Mouse (Mus musculus): ENCODE measurements around the gene Tmem230.
"Not testable (repeated sequence)": the region's sequence is repeated elsewhere in the genome, so short reads cannot be mapped to it uniquely, and the experiment has no call there.

Tmem230 gene

DNA sequence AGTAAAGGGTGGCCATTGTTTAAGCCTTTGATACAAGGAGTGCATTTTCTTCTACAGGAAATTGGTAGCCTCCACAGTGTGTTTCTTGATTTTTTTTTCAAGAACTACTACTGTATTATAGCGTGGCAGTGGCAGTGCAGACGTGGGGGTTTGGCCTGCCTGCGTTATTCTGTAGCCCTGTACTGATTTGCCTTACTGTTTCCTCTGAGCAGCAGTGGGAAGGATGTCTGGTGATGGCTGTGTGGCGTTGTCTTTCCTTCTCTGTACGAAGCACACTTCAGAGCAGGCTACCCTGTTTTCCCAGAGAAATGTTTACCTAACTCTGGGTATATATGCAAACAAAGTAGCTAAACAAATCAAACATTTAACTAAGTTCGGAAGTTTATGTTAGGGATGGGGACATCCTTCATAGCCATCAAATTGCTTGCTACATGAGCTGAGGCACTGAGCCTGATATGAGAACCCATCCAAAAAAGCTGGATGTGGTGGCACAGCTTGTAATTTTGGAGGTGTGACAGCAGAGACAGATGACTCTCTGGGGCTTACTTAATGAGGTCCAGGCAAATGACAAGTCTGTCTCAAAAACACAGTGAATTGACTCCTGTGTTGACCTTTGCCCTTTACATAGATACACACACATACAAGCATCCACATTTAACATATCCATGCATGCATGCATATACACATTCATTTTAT, 25.2 kb upstream of the Tmem230 start:
- no peak for DNase-seq

DNA sequence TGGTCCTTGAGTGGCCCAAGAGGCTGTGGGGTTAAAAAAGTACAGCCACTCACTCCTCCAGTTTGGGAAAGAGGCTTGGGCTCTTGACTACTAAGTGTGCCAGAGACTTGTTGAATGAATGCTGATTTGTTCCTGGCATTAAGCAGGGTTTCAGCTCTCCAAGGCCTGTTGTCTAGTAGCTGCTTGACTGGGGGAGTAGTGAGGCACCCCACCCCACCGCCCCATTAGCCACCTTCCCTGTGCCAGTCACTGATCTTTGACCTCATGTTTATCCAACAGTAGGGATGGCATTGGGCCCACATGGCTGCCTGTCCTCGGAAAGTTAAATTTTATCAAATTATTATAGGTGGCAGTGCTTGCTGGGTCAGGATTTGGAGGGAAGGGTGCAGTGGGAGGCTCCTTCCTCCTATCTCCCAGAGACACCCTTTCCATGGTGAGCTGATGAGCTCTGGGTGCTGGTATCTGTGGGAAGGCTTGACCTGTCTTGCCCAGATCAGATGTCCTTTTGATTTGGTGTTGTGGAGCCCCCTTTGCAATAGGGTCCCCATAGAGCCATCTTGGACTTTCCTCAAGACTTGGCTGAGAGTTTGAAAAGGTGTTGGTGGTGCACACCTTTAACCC, 22.8 kb upstream of the Tmem230 start:
- DNase-seq, result no peak

DNA sequence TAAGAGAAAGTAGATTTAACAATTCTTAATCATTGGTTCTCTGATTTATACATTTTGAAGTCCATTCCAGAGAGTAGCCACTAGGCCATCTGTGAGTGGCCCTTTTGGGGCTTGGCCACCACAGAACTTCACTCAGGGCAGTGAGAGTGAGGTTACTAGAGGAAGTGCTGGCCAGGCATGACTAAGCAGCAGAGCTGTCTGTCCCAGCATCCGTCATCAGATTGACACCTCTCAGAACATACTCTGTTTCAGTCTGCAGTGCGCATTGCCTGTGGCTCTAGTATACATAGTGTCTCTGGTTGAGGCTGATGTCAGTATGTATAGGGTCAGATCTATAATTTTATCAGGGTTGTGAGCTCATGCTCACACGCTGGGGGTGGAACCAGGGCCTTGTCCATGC, 21.6 kb upstream of the Tmem230 start:
- DNase-seq, result no peak

DNA sequence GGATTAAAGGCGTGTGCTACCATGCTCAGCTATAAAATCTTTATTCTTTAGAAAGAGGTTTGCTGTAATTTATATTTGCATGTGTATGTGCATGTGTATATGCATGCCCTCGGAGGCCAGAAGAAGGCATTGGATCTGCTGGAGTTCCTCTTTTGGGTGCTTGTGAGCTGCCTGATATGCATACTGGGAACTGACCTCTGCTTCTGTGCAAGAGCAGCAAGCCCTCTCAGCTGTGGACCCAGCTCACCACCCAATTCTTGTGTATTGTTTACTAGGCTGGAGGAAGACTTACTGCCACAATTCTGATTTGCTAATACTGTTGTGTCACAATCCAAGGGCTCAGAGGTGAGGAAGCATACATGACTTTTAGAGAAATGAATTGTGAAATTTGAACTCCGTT, 18.5 kb upstream of the Tmem230 start:
- no peak for DNase-seq

DNA sequence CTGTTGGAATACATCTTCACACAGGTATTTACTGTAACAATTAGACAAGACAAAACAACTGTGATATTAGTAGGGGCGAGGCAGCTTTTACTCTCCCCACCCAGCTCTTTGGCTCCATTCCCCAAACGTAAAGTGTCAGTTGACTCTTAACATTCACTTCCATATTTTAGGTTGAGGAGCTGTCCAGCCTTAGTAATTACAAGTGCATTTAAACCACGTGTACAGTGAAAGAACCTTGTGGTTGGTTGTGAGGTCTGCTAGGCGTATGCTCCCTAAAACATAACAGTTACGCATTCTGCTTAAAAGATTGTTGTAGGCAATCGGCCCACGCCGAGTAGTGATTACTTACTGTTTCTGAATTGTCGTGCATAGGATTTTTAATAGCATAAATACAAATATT, 17.6 kb upstream of the Tmem230 start:
- DNase-seq, result no peak

DNA sequence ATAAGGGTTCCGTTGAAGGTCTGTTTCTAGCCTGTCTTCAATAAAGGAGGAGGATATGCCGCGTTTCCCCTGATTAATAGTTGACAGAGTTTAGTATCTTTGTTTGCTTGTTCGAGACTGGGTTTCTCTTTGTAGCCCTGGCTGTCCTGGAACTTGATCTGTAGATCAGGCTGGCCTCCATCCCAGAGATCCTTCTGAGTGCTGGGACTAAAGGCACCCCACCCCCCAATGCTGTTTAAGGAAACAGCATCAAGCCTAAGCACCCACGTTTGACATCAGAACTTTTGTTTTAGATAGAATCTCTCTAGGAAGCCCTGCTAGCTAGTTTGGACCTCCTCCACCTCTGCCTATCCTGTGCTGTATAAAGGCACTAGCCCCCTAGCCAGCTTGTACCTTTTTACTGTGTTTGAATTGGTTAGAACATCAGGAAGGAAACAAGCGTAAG, 16.7 kb upstream of the Tmem230 start:
- no peak for DNase-seq

DNA sequence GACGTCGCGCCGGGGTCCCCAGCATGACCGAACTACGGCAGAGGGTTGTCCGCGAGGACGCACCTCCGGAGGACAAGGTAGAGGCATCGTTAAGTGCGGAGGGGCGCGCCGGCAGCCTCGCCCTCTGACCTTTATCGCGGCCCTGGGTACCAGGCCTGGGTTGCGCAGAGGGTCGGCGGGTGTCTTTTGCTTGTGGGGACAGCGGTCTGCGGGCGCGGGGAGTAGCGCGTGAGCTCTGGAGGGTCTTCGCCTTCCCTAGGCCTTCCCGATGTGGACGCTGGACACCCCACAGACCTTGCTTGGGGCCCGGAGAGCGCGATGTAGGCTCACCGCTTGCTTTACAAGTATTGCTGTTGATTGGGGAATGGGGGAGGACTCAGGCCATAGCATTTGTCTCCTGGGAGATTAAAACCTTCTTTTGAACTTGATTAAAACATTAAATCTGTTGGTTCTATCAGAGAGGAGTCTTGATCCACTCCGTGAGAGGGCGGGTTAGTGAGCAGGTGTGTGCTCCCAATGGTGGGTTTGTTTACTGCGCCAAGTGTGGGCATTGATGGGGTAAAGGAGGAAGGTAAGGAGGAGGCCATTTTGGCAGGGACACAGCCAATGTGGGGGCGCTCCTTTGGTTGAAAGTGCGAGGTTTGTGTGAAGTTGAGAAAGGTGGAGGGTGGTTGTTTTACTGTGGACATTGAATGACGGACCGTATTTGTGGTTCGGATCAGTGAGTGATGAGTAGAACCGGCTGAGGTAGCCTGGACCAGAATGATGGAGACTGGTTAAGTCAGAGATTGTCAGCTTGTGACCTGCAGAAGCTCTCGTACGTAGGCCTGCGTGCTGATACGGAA, 16.0 kb upstream of the Tmem230 start:
- DNase-seq, result no peak

DNA sequence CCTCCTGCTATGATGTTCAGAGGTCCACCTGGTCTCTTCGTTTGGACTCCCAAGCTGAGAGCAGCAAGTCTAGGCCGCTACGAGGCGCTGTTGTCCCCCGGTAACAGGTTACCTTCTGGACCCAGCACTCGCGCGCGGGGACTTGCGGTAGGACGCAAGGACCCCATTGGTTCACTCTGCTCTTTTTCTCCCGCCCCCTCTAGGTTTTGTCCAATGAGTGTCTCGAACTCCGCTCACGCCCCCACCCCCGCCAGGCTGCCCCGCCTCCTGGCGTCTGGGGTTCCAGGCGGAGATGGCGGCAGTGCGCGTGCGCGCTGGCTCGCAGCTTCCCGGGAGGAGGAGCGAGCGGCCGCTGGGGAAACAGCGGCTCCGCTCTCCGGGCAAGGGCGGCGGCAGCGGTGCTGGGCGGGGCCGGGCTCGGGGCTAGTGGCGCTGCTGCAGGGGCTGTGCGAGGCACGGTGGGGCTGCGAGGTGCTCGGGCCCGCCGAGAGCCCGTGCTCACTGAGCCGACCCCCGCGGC, 15.3 kb upstream of the Tmem230 start, which contains the start of gene Cds2:
Cds2 (plus strand) TSS at position 270 of the 520 bp plus-strand sequence.
- peak; percentile 99 for DNase-seq

DNA sequence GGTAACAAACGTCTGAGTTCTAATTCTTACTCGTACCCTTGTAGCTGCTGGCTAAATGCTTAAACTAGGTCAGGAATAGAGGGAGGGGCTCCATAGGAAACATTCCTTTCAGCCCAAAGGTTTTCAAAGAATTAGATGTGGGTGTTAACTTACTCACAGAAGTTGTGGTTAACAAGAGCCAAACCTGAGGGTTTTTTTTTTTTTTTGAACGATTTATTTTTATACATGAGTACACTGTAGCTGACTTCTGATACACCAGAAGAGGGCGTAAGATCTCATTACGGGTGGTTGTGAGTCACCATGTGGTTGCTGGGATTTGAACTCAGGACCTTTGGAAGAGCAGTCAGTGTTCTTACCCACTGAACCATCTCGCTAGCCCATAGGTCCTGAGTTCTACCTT, 14.6 kb upstream of the Tmem230 start:
- DNase-seq, result no peak

DNA sequence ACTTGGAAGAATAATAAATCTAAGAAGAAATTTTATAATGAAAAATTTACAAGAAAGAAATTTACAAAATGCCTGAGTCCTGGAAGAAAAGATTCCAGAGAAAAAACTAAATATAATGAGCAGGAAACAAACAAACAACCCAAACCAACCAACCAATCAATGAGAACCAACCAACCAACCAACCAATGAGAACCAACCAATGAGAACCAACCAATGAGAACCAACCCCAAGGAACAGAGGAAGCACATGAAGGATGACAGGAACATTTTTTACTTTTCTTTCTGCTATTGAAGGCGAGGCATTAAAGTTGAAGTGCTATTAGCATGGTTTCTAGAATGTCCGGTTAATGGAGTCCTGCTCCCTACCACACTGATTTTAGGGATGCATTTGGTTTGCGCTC, 13.0 kb upstream of the Tmem230 start:
- no peak for DNase-seq

DNA sequence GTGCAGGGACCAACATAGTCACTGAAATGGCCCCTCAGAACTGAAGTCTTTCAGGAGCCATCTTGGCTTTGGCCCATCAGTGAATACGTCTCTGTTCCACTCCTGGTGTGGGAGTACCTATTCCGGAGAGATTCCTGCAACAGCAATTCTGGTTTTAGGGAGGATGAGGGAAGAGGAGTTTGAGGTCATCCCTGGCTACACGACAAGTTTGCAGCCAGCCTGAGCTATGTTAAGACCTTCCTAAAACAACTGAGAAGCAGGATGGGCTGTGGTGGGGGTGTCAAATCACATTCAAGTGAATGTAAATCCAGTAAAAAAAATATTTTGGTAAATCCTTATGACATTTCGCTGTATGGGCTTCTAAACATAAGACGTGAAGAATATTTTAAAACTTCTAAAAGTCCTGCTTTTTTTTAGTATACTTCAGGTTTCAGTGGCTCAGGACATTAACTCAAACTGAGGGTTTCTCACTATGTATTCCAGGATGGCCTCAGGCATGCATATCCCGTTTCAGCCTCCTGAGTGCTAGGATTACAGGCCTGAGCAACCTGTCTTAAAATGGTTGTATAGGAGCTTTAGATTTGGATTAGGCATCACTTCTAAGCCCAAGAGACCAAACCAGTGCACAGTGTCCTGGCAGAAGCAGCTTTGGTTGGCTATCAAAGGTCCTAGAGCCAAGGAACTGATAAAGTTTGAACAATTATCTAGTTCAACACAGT, 9.9 kb upstream of the Tmem230 start:
- no peak for DNase-seq

DNA sequence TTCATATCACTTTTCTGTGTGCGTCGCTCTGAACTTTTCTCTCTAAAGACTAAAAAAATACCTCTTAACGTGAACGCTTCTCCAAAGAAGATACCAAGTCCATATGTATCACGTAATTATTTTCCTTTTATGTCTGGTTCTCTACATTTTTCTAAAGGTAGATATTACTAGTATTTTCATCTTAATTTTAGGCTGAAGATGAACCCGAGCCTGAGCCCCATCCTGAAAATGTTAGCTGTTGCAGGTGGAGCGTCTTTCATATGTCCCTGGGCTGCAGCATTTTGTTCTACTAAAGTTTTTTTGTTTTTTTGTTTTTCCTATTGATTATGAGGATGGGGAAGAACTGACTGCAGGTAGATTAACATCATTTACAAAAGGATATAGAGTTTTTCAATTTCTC, 6.0 kb upstream of the Tmem230 start:
- no peak for DNase-seq

DNA sequence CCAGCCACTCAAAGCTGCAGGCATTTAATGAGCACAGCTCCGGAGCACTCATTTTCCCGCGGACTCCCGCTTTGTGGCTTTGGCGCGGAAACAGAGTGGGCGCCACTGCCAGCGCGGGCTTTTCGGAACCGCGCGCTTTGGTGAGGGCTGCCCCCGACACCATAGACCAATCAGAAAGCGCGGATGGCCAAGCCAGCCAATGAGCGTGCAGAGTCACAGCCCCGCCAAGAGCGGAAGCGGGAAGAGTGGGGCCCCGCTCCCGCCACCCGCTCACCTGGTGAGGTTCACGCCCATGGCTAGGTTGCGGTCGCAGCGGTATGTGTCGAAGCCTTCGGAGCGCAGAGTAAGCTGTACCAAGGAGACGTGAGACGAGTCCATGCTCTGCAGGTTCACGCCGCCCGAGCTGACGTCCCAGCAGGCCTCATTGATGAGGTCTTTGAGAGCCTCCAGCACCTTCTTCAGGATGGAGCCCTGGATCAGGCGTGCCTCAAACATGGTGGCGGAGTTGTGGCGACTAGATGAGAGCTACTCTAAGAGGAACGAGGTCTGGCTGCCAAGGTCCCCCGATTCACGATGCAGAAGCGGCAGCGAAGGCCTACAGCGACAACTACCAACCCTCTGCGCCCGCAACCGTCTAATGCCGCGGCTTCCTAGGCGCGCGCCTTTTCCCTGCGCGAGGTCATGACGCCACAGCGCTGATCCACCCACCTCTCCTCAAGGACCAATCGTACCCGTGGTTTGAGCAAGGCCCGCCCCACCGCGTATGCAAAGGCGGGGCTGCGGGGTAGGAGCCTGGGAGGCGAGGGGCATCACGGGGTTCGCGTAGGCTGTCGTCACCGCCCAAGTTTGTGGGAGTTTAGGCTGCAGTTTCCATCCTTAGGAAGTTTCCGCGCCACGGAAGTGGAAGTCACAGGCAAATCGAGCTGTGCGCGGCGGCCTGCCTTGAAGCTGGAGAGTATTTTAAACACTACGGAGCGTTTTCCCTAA, 5.2 kb upstream of the Tmem230 start, which contains the start of gene Pcna:
Pcna (minus strand) TSS at position 773 of the 987 bp plus-strand sequence.
- DNase-seq, result peak; percentile 95

DNA sequence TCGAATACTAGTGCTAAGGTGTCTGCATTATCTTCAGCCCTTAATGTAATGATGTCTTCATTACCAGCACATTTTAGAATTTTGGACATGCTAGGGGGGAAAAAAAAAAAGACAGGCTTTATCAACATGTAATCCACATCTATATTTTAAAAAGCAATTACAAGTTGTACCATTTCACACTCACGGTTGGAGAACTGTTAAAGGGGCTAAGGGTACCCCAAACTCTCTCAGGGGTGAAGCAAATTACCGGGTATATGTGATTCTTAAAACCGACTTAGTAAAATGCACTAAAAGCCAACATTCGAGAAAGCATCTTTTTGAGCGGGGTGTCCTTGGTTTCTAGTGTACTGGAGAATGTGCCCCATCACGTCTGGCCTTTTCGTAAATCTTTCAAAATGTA, 4.3 kb upstream of the Tmem230 start:
- no peak for DNase-seq

DNA sequence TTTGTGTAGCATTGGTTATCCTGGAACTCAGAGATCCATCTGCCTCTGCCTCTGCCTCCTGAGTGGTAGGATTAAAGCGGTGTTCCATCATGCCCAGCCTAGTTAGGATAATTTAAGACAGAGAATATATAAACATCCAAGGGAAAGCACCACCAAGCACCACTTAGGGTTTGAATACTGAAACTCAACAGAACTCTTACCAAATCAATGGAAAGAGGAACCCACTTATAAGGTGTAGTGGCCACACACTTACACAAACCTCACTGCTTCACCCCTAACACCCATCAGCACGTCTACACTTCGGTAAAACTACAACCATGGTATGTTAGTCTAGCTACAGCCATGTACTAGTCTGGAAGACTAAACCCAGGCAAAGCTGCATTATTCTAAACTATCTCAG, 4.2 kb downstream of the Tmem230 start:
- no peak for DNase-seq

DNA sequence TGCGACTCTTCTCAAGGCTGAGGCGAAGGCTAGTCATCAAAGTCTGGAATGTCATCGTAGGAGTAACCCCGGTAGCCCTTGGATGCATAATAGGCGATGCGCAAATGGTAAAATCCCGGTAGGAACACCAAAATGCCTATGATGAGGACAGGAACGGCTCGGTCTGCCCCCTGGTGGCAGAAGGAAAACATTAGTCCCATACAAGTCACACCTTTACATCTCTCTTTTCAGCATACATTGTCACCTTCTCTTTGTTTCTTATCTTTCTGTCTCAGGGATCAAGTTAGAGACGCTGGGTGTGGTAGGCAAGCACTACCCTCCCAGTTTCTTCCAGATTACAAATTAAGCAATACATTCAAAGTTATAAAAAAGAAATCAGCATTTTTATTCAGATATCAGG, 7.2 kb downstream of the Tmem230 start:
- DNase-seq, result peak; percentile 78

DNA sequence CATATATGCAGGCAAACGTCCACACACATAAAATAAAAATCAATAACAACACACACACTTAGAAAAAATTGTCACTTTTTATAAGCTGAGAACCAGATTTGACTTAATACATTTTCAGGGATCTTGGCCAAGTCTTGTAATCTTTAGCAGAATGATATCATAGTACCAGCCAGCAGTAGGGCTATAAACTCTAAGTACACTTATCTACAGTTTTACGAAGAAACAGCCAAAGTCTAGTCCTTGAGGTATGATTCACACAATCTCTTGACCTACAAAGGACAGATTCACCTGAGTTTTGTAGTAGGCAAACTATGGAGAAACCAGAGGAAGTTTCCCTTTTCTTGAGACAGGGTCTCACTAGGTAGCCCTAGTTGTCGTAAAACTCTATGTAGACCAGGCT, 8.2 kb downstream of the Tmem230 start:
- DNase-seq, result not testable (repeated sequence)

DNA sequence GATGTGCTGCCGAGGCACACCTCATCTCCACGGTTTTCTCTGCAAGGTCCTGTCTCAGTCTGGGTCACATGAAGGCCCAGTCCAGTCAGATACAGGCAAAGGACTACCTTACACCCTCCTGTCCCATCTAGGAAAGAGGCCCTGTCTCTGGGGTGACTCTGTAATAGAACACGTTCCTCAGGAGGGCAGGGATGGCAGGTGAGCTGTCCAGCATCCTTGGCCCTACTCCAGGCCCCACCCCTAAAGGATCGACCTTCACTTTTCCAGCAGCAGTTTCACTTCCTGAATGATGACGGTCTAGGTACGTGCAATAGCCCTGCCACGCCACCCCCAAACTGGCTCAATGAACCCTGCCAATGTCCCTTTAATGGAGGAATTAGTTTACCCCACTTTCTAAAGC, 11.6 kb downstream of the Tmem230 start:
- DNase-seq, result no peak

DNA sequence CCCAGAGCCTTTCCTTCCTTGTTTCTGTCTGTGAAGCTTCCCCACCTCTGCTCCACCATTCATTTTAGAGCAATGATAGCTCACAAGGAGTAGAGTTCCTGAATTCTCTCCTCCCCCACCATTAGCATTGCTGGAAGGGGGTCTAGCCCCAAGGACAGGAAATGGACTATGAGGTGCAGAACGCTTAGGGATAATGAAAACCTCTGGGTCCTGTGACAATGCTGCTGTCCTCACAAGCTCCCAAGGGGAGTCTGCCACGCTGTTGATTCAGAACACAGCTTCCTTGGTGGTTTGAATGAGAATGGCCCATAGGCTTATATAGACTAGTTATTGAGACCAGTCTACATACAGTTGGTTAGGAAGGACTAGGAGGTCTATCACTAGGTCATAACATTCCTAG, 12.3 kb downstream of the Tmem230 start:
- no peak for DNase-seq

DNA sequence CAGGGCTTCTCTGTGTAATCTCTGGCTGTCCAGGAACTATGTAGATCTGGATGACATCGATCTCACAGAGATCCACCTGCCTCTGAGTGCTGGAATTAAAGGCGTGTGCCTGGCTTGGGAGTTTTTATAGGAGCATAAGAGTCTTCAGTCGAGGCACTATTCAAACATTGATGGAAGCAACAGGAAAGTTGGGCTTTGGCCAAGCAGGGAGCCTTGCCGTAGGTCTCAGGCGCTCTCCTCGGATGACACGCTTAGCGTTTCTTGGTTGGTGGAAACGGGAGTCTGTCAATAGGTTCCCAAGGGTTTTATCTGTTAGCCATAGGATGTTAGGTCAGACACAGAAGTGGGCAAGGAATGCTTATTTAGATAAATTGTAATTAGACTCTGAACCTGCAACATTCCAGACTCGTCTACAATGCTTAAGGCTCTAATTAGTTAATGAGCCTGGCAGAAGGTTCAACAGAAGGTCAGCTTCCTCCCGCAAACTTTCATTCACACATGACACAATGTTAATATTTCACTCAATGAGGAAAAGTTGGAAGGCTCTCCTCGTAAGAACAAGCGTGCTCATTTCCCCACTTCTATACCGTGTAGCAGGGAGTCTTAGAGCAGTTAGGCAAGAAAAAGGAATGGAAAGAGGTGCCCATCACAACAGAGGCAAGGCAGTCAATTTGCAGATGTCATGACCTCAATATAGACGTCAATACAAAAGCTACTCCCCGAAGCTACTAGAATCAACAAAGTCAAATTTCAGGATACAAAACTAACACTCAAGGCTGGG, 13.4 kb downstream of the Tmem230 start:
- DNase-seq, result no peak
